Mouse (Mus musculus) cerebellum, adult 2 months (tissue): ENCODE measurements around the gene Hsf4.

Experiments used
- CTCF ChIP-seq: fragments of 200-500 bp; IDR thresholded peaks from 2 replicates; pipeline ENCODE4 v1.5.1; 2011; ENCODE audit warnings: low read depth, mild to moderate bottlenecking, control low read depth, low read length, moderate library complexity, borderline replicate concordance; ENCODE audit not compliant: insufficient read depth
- POLR2A ChIP-seq: fragments of 200-500 bp; IDR thresholded peaks from 2 replicates; pipeline ENCODE4 v1.6.1; 2011; ENCODE audit warnings: low read length, control low read depth, borderline replicate concordance; ENCODE audit not compliant: insufficient read depth

GRCm38 (mm10) chr8:105286907-105287306 is 17.3 kb downstream of the Hsf4 start:
- TF ChIP-seq CTCF: no peak
- no peak for TF ChIP-seq POLR2A
